Comparison of ENCODE assay signal across 23 mouse cellular contexts in genomic region chr19:36536929-36537328, GRCm38 (mm10). TPM values are rescaled to one million over a fixed set of nuclear protein-coding genes. Genes with fewer than 3 reads are reported as not detected.
DNase-seq lines count a peak whose midpoint lies in the region; ATAC-seq and TF ChIP-seq lines count a peak whose summit lies in the region.
"Had no signal": no experiment of that assay in that cellular context is flagged by ENCODE, and none has a peak within 500 bp of the region (broad histone marks: within the 10 kb centered on the region; RNA-seq: fewer than 3 reads in every experiment).

No protein-coding gene starts in this region.

- no peaks in the 10 kb centered on the region for H3K9me3 ChIP-seq in forebrain, embryonic 14.5 days (replicated peaks; ENCODE audit: control insufficient read depth, low read length)
- H3K9me3 ChIP-seq in forebrain, embryonic 10.5 days = no peaks in the 10 kb centered on the region
- H3K9me3 ChIP-seq in intestine, embryonic 16.5 days (ENCODE audit: control insufficient read depth, low read length) = no peaks in the 10 kb centered on the region
- H3K9me3 ChIP-seq: heart, embryonic 10.5 days; heart, embryonic 15.5 days had no signal

- no peak for ATAC-seq in forebrain, embryonic 14.5 days
- ATAC-seq in intestine, embryonic 16.5 days = no peak
- ATAC-seq: Patski had no signal

- WGBS in forebrain, embryonic 14.5 days = 54% methylated on average over 11 of the region's 11 CpGs
- 90% methylated on average over 11 of the region's 11 CpGs for WGBS in forebrain, embryonic 10.5 days
- WGBS in intestine, embryonic 16.5 days = 84% methylated on average over 11 of the region's 11 CpGs

- no peaks in the 10 kb centered on the region for H3K36me3 ChIP-seq in forebrain, embryonic 14.5 days (ENCODE audit: control insufficient read depth, insufficient read depth, low read length)
- no peaks in the 10 kb centered on the region for H3K36me3 ChIP-seq in forebrain, embryonic 10.5 days (replicated peaks)
- no peaks in the 10 kb centered on the region for H3K36me3 ChIP-seq in intestine, embryonic 16.5 days (ENCODE audit: control insufficient read depth, insufficient read depth, low read length)
- H3K36me3 ChIP-seq: heart, embryonic 10.5 days; heart, embryonic 15.5 days had no signal

- no peaks in the 10 kb centered on the region for H3K27me3 ChIP-seq in forebrain, embryonic 14.5 days (replicated peaks; ENCODE audit: control insufficient read depth, insufficient read depth, low read length)
- peaks cover 46% of the 10 kb centered on the region for H3K27me3 ChIP-seq in forebrain, embryonic 10.5 days (ENCODE audit: poor library complexity, severe bottlenecking)
- no peaks in the 10 kb centered on the region for H3K27me3 ChIP-seq in intestine, embryonic 16.5 days (replicated peaks; ENCODE audit: control insufficient read depth, insufficient read depth, low read length)
- H3K27me3 ChIP-seq: heart, embryonic 15.5 days had no signal

- H3K4me1 ChIP-seq in forebrain, embryonic 14.5 days (ENCODE audit: control insufficient read depth, insufficient read depth, low read length) = peaks cover 23% of the 10 kb centered on the region
- H3K4me1 ChIP-seq in forebrain, embryonic 10.5 days = peaks cover 51% of the 10 kb centered on the region
- peaks cover 12% of the 10 kb centered on the region for H3K4me1 ChIP-seq in intestine, embryonic 16.5 days (ENCODE audit: control insufficient read depth, insufficient read depth, low read length)

- no peak overlapping the region for H3K27ac ChIP-seq in forebrain, embryonic 14.5 days (ENCODE audit: low read depth, low read length)
- H3K27ac ChIP-seq in forebrain, embryonic 10.5 days = no peak overlapping the region
- peak overlapping the region; percentile 68; the same call in 1 of the 2 replicates for H3K27ac ChIP-seq in layer of hippocampus, adult 2 months
- no peak overlapping the region for H3K27ac ChIP-seq in intestine, embryonic 16.5 days (ENCODE audit: low read length)
- H3K27ac ChIP-seq: heart, embryonic 10.5 days; heart, embryonic 15.5 days; liver, embryonic 14.5 days had no signal

- no peak overlapping the region for H3K9ac ChIP-seq in forebrain, embryonic 14.5 days (ENCODE audit: low read length)
- H3K9ac ChIP-seq in intestine, embryonic 16.5 days (ENCODE audit: low read depth, low read length) = no peak overlapping the region
- H3K9ac ChIP-seq: heart, embryonic 15.5 days; liver, embryonic 14.5 days; lung, embryonic 14.5 days had no signal

- DNase-seq in forebrain, embryonic 14.5 days (ENCODE audit: low spot score) = no peak
- no peak for DNase-seq in forebrain, embryonic 10.5 days (ENCODE audit: extremely low spot score, low spot score)
- no peak for DNase-seq in layer of hippocampus, adult 2 months (ENCODE audit: low spot score in 2 of 2)
- no peak for DNase-seq in layer of hippocampus, adult 11-12 months (ENCODE audit: low spot score)
- peak; percentile 42 for DNase-seq in right cerebral cortex, adult 18-20 months
- no peak for DNase-seq in right cerebral cortex, postnatal 25 days
- DNase-seq: adrenal gland, postnatal 10 days; cerebellum, adult 11 months; cerebellum, adult 9-10 months; cerebellum, postnatal 36 days; gastrocnemius, postnatal 25 days; heart, adult 11 months; kidney, adult 11 months; kidney, postnatal 14 days; liver; lung, embryonic 14.5 days; lung, postnatal 14 days; midbrain, embryonic 14.5 days had no signal

- H3K4me3 ChIP-seq in forebrain, embryonic 14.5 days (ENCODE audit: low read depth, low read length) = no peak overlapping the region
- H3K4me3 ChIP-seq in forebrain, embryonic 10.5 days = no peak overlapping the region
- no peak overlapping the region for H3K4me3 ChIP-seq in layer of hippocampus, adult 2 months
- no peak overlapping the region for H3K4me3 ChIP-seq in intestine, embryonic 16.5 days (ENCODE audit: low read length)
- H3K4me3 ChIP-seq: heart, embryonic 10.5 days; heart, embryonic 15.5 days had no signal

- TF ChIP-seq CTCF in layer of hippocampus, adult 2 months (conservative IDR thresholded peaks at IDR 0.05) = no peak

- peak overlapping the region; percentile 20; the same call in 1 of the 2 replicates for H3K4me2 ChIP-seq in forebrain, embryonic 14.5 days (ENCODE audit: low read length)
- H3K4me2 ChIP-seq in intestine, embryonic 16.5 days (ENCODE audit: low read depth, low read length) = no peak overlapping the region
- H3K4me2 ChIP-seq: heart, embryonic 15.5 days; lung, embryonic 14.5 days had no signal

RNA-seq across cellular contexts. Expression of gene Hectd2, which starts 17.5 kb away (rescaled TPM):
- polyA plus RNA-seq in forebrain, embryonic 14.5 days (2014; fragmentation: Nextera tagmentation; extraction: Ambion mirVana) = 14.4 and 14.5 TPM in 2 replicates
- 2.2 TPM in 2 replicates for polyA plus RNA-seq in forebrain, embryonic 10.5 days (2016; fragmentation: Nextera tagmentation; extraction: Ambion mirVana)
- total RNA-seq in layer of hippocampus, adult 2 months (2021) = 10 to 100 TPM; 42.7 to 45.3 TPM
- 1.3 and 1.4 TPM in 2 replicates for polyA plus RNA-seq in intestine, embryonic 16.5 days (2015; fragmentation: Nextera tagmentation; extraction: Ambion mirVana)
